Mouse (Mus musculus): ENCODE data around the gene Zdhhc9.

Zdhhc9 gene

DNA sequence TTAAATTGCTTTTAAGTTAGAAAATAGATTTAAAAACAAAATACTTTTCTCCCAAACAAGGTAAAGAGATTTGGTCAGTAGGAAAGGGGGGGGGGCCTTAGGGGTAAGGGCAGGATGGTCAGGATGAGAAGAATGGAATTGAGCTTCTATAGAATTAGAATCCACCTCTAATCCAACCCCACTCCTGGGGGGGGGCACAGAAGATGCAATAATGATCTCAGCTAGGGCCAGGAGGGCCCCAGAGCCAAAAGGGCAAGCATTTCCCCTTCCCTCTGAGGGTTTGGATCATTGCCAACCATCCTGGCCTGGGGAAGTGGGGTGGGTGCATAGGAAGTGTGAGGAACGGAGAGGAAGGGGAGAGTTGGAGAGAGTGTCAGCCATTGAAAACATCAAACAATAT is 38.3 kb downstream of the Zdhhc9 start:
- no peak for DNase-seq (ENCODE audit: low read depth)

DNA sequence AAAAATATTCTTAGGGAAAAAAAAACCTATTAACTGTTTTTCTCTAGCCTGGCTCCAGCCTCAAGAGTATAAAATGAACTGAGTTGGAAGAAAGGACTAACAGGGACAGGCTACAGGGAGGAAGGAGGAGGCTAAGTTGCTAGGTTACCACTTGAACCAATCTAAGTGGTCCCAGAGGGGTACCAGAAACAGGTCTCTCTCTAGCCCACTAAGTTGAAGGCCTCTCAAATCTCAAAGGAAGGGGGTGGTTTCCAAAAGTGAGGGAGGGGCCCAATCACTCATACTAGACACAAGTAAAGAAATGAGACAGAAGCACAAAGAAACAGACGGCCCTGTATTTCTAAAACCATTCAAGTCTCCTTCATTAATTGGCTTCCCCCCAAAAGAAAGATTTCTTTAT is 38.8 kb downstream of the Zdhhc9 start:
- no peak for DNase-seq (ENCODE audit: low read depth)

DNA sequence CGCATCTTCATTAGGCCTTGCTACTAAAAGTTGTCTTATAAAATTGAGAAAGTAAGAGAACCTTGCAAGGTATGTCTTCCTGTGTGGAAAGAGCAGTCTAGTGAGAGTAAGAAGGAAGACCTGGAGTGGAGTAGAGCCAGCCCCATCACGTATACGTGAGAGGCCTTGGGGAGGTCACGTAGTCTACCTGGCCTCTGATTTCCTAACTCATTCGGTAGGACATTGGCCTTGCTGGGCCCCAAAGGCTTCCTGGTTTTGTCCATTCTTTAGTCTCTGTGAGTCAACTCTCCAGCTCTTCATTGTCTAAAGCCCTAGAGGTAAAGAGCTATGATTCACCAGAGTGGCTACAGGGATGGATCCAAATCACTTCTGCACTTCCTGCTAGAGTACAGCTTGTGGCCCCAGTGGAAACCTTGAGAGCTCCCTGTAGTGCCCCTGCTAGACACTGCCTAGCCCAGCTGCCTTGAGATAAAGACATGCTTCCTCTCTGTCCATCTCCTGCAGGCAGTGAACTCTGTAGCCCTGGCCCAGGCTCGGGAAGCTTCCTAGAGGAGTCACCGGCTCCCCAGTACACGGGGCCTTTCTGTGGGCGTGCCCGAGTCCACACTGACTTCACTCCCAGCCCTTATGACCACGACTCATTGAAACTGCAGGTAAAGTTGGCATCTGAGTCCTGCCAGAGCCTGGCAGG is 50.3 kb downstream of the Zdhhc9 start:
- no peak for DNase-seq (ENCODE audit: low read depth)

DNA sequence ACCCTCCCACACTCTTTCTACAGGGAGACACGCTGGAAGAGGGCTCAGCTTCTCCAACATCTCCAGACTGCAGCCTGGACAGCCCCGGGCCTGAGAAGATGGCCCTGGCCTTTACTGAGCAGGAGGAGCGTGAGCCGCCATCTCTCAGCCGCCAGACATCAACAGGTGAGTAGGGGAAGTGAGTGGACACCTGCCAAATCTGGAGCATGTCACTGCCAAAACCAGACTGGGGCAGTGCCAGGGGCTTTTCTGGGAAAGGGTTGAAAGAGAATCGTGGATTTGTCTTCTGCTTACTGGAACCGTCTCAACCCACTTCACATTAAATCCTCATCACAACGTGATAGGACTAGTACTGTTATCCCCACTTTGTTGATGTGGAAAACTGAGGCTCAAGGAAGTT is 51.3 kb downstream of the Zdhhc9 start:
- no peak for DNase-seq (ENCODE audit: low read depth)

DNA sequence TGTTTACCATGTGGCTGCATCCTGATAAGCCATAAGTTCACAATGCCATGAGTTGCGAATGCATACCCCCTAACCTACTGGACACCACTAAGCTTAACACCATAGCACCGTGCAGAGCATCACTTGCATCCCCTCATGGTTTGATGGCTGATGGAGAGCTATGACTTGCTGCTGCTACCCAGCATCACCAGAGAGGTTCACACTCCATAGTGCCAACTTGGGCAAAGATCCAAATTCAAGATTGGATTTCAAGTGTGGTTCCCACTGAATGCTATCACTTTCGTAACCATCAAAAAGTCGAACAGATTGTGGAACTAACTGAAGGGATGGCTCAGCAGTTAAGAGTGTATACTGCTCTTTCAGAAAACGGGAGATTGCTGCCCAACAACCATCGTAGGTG is 53.2 kb downstream of the Zdhhc9 start:
- DNase-seq (ENCODE audit: low read depth): no peak

DNA sequence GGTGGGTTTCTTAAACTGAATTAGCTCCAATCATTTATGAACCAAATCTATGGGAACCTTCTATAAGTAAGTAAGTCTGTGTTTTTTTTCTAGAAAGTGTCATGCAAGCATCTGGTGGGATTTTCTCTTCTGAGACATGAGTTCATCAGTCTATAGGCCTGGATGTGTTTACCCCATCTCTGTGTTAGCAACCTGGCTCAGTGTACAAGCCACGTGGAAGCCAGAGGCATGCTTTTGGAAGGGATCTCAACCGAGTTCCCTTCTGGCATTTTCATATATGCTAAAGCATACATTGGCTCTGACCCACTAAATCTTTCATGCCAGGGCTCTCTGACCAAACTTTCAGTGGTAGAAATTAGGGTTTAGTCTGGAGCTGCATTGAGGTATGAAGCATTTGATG is 54.7 kb downstream of the Zdhhc9 start:
- no peak for DNase-seq (ENCODE audit: low read depth)

DNA sequence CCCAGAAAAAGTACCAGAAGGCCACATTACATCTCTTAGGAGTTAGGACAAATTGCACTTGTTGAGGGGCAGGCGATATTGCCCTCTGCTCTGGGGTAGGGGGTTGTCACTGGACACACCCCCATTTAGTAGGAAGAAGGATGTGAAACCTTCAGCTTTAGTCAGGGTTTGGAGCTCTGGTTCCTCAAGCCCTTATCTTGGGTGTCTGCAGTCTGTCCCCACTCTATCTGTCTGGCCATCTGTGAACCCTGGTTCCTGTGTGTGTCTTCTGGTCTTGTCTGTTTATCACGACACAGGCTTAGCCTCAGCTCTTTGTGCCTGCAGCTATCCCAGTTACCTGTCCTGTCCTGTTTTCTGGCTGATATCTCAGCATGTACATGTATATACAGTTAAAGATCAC is 55.3 kb downstream of the Zdhhc9 start:
- DNase-seq (ENCODE audit: low read depth): no peak

DNA sequence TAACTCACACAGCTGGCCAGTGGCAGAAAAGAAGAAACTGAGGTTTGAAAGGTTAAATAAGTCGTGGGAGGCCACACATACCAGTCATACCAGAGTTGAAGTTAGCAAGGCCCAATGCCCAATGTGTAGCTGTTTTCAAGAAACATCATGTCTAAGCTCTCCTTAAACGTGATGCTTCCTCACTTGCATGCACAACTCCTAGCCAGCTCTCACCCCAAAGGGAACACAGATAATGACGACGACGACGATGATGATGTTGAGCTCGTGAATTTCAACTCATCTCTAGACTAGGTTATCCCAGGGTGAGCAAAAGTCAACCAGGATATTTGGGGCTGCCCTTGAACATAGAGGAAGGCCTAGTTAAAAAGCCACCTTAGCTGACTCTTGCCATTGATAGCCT is 56.6 kb downstream of the Zdhhc9 start:
- no peak for DNase-seq (ENCODE audit: low read depth)

DNA sequence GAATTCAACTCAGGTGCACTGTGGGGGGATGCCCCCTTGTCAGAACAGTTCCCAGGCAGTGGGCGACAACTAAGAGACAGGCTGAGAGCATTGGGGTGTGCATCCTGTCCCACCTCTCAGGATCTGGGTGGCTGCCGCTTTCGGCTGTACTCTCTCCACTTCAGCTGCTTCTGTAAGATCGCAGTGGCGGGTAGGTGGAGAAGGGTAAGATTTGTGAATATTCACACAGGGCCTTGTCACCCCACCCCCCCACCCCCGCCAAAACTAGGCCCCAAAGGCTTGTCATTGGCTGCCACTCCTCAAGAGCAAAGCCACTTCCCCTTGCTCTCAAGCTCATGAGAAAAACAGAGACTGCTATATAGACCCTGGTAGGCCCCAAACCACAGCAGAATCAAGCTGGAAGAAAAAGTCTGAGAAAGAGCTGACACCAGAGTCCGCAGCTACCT is 60.9 kb downstream of the Zdhhc9 start:
- DNase-seq (ENCODE audit: low read depth): no peak

DNA sequence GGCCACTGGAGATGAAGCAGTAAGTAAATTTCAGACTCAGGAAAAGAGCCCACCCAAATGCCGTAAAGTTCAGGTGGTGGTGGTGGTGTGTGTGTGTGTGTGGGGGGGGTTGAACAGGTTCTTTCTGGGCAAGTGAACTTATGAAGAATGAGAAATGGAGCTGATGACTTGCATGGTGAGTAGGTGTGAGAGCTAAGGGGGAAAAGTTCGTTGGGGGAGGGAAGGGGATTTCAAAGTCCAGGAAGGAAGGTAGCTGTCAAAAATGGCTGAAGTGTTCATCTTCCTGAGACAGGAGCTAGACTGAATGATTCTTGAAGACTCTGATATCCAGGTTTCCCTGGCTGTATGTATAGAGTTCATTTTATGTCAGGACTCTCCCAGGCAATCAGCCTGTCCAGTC is 61.5 kb downstream of the Zdhhc9 start:
- no peak for DNase-seq (ENCODE audit: low read depth)

DNA sequence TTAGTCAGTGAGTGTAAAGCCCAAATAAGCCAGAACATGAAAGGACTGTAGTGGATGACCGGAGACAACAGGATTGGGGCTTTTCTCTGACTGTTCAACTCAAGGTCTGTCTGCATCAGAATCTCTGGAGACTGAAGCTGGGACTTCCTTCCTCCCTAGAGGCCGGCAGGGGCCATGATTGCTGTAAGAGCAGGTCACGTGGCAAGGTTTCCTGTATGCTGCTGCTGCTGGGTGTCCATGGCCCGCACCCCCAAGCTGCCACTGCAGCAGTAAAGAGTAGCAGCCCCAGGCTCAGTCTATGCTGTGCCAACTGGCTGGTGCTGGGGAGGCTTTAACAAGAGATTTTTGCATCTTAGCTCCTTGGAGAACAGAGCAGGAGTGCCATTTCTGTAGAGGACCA is 62.4 kb downstream of the Zdhhc9 start, which contains the start of gene Sash3:
Gene Sash3, plus strand, starts transcription at position 175 of the 400 bp plus-strand sequence.
- no peak for DNase-seq (ENCODE audit: low read depth)

DNA sequence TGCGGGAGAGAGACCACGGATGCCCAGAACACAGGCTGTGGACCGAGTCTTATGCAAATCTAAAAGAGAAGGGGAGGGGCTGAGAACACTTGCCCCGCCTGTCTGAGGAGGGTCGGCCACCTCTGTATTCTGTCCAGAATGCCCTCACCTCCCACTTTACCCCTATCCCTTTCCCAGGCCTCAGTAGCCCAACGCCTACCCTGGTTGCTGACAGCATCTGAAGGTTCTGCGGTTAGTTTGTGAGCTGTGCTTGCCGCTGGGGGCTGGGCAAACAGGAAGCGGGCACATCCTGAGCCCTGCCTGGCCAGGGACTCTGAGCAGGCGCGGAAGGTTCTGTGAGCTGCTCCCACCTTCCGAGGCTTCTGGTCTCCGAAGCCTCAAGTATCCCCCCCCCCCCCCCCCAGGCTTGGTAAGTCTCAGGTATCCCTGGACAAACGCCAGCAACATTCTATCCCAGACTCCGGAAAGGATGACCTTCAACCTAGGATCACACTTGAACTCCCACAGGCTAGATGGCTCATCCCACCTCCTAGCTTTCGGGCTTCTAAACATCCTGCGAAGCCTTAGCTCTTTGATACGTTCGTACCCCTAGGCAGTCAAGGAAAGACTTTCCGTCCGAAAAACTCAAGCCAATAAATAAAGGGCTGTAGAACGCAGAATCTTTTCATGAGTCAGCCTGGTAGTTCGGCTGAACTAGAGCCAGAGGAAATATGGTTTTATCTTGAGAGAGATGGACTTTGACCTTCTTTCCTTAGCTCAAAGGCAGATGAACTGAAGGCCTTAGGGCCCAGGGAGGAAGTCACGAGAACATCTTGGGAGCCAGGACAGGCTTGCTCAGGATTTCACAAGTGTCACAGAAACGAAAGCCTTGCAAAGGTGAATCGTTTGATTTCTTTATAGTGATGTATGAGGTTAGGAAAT is 65.0 kb downstream of the Zdhhc9 start:
- DNase-seq (ENCODE audit: low read depth): no peak

DNA sequence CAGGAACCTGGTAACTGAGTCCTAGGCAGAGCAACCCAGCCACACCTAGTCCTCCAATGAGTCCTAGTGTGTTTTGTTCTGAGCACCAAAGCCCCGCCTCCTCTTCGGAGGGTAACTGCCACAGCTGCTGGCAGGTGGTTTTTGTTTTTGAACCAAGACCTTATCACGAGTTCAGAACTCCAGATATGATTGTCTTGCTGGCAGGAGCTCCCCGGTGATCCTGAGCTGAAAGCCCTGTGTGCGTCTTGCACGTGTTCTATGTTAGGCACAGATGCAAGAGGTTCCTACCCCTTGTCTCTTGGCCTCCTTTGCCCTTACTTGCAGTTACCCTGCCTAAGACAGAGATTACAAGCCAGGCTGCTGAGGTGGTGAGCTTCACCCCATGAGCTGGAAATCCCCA is 67.2 kb downstream of the Zdhhc9 start:
- DNase-seq (ENCODE audit: low read depth): no peak

DNA sequence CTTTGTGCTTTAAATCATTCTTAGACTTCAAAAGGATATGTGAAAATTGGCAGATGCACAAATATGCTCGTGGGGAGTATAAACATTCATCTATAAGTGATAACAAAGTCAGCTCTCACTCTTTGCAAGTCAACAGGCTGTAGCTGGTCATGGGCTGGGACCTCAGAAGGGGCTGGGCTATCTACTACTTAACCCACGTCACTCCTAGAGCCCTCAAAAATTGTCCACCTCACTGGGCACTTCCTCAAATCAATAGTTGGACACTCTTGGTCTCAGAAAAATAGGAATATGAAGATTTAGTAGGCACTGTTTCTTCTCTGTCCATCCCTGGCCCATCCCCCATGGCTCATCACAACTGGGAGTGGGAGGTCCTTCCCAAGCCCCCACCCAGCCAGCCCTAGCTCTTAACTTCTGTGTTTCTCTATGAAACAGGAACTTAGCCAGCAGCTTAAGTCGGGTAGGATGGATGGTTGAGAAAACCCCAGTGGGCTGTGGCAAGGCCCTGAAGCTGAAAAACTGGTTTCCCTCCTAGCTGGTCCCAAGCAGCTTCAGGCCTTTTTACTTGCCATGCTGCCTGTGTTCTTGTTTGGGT is 68.3 kb downstream of the Zdhhc9 start:
- no peak for DNase-seq (ENCODE audit: low read depth)

DNA sequence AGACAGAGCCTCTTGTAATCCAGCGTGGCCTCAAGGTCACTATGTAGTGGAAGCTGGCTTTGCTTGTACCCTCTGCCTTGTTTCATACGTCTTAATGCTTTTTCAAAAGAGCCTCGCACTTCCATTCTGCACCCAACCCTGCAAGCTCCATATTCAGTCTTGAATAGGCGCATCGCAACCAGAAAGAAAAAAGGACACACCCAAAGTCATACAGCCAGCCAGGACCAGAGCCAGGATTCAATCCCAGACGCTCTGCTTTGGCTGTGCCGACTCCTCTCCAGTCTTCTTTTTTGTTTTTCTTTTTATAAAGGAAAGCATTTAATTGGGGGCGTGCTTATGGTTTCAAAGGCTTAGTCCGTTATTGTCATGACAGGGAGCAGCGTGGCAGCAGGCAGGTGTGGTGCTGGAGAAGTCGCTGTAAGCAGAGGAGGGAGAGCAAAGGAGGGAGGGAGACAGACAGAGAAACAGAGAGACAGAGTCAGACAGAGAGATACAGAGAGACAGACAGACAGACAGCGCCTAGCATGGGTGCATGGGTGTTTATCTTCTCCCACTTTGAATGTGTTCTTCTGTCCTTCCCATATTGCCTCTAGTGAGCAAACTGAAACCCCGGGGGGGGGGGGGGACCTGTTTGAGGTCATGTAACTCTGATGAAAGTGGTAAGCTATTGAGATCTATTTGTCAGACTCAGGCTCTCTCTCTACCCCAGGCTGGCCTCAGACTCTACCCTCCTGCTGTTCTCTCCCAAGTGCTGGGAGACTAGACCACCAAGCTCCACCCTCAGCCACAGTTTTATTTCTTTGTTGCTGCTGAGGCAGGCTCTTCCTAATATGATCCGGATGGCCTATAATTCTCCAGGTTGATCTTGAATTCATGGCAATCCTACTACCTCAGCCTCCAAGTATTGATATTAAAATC is 69.1 kb downstream of the Zdhhc9 start:
- no peak for DNase-seq (ENCODE audit: low read depth)

DNA sequence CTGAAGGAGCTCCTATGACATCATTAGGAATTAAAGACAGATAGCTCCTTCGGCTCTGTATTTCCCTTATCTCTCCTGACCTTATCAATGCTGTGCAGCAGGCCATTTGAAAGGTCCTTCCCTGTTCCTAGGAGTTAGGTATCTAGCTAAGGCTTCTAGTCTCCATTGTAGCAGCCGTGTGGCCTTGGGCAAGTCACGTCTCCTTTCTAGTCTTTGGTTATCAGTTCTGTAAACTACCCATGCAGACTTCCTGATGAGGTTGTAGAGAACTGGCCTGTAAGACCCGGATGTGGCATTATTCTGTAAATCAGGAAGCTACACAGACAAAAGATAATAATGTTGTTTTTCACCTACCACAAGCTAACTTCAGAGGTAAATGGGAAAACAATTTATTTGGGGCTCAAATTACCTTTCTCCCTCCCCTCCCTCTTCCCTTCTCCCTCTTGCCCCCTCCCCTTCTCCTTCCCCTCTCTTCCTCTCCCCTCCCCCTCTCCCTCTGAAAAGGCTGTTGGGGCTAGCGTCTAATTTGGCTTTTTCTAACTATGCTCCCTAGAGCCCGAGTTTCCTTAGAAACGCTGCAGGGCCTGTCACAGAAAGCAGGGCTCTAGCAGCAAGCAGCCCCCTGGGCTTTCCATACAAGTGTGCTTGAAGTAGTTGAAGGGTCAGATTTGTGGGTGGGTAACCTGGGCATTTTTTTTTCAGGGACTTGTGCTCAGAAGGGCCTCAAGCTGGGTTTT is 70.0 kb downstream of the Zdhhc9 start:
- no peak for DNase-seq (ENCODE audit: low read depth)

DNA sequence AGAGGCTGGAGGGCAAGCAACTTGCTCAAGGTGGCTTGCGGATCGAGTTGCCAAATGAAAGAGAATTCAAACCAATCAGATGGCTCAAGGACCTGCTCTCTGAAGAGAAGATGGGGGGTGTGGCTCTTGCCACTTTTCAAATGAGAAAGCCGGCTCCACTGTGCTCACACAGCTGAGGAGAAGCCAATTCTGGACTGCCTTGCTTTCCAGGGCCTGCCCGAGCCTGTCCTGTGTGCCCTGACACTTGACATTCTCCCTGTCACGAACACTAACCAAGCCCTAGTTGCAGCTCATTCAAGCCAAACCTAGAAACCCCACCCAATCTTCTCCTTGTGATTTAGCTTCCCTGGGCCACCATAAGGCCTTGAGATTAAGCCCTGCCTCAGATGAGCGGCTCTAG is 70.7 kb downstream of the Zdhhc9 start:
- no peak for DNase-seq (ENCODE audit: low read depth)

DNA sequence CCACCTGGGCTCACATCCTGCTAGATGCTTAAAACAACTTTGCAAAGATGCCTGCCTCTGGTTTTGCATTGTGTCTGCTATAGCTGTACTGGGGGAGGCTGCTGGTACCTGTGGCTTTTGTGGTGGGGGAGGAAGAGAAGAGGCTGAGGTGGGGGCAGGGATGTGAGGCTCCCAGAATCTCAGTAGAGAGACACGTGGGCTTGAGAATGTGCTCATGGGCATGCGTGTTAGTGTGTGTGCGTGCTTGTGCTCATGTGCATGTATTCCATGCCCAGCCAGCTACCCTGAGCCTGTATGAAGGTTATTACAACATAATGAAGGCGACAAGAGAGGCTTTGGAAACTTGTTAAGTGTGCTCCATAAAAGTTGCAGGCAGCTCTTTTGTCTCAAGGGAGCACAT is 71.7 kb downstream of the Zdhhc9 start:
- DNase-seq (ENCODE audit: low read depth): no peak

DNA sequence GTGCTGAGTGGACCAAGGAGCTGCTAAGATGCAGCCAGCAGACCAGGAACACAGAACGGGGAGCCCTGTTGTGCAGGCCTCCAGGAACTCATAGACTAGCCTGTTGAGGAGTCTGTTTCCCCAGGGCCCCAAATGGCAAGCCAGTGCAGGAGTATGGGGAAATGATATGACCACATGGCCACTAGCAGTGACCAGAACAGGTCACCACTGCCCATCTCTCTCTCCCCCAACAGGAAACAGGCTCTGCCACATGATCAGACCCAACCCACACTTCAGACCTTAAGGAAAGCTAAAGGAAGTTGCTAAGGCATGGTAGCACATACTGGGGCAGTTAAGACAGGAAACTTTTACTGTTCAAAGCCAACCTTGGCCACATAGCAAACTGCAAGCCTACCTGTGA is 79.5 kb downstream of the Zdhhc9 start:
- no peak for DNase-seq (ENCODE audit: low read depth)

DNA sequence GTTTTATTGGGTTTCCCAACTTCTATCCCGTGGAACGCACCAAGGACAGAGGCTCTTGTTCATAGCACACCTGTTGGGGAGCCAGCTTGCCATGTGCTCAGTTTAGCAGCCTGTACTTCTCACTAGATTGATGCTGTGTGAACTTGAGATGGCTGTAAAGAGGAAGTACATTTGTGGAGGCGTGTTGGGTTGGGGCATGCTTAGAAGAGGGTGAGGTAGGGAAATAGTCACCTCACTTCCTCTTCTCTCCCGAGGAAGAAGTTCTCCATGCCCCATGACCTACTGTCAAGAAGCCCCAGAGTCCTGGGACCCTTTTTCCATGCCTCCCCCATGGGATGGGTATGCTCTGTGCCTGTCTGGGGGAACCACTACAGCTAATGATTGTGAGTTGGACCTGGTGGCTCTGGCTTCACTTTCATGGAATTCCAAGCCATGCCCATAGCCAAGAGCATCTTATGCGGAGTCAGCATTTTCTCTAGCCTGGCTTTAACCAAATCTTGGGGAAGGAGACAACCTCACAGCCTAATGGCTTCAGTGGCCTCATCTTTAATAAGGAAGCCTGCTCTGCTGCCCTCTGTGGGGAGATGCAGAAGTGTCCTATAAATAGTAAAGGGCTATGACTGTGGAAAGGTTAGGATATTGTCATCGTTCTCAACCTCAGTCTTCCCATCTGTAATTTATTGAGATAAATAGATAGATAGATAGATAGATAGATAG is 81.0 kb downstream of the Zdhhc9 start:
- no peak for DNase-seq (ENCODE audit: low read depth)
